Mouse (Mus musculus): ENCODE data around the gene Slc7a11. TPM values are rescaled to one million over a fixed set of nuclear protein-coding genes. Genes with fewer than 3 reads are reported as not detected.

Gene Slc7a11
- polyA plus RNA-seq (2014; fragmentation: Illumina TruSeq; extraction: RNeasy Lipid Tissue Mini Kit (QIAGEN cat#74804); ENCODE audit: low read depth, low replicate concordance), result 3.2 TPM

GRCm38 (mm10) chr3:50443421-50443916, at the start of gene Slc7a11:
TSS of gene Slc7a11 (minus strand) at chr3:50443614.

Data from testis, adult 10 weeks (tissue).